Mouse (Mus musculus): Measurements from ENCODE around the gene Hoxc11. TPM values are rescaled to one million over a fixed set of nuclear protein-coding genes. Genes with fewer than 3 reads are reported as not detected.

Hoxc11 gene
- total and polyA plus RNA-seq, 2 experiments from 2014 or later: not detected

- TF ChIP-seq CTCF (IDR thresholded peaks at IDR 0.05; ENCODE audit: low read depth) (no peak), EP300 (IDR thresholded peaks at IDR 0.05; ENCODE audit: low read depth) (no peak)
- H3K9me3 ChIP-seq (replicated peaks; ENCODE audit: control insufficient read depth, low read length): no peaks in the 10 kb centered on the region
- H3K27ac ChIP-seq (ENCODE audit: low read depth): no peak overlapping the region
- peak; percentile 30 for DNase-seq (ENCODE audit: low spot score)
- peak overlapping the region; percentile 47 for H3K9ac ChIP-seq (replicated peaks; ENCODE audit: low read depth, low read length)
- WGBS: under 1% methylated on average over 25 of the region's 33 CpGs
- peak; percentile 87 for ATAC-seq (ENCODE audit: insufficient read depth, low read depth)
- H3K4me2 ChIP-seq (ENCODE audit: low read depth, low read length): peak overlapping the region; percentile 72
- H3K4me3 ChIP-seq (ENCODE audit: low read depth, low read length): peak overlapping the region; percentile 46
- H3K4me1 ChIP-seq (ENCODE audit: control insufficient read depth, insufficient read depth): peaks cover 25% of the 10 kb centered on the region
- peaks cover 98% of the 10 kb centered on the region for H3K27me3 ChIP-seq (ENCODE audit: control insufficient read depth, insufficient read depth, low read length)
- no peaks in the 10 kb centered on the region for H3K36me3 ChIP-seq (replicated peaks; ENCODE audit: control insufficient read depth, insufficient read depth, low read length)
Measured at GRCm38 (mm10) chr15:102999183-102999831, 45.1 kb downstream of the Hoxc11 start.

GRCm38 (mm10) chr15:102999955-103000354 lies 45.7 kb downstream of the Hoxc11 start:
- H3K9ac ChIP-seq (replicated peaks; ENCODE audit: low read depth, low read length): no peak overlapping the region
- no peaks in the 10 kb centered on the region for H3K9me3 ChIP-seq (replicated peaks; ENCODE audit: control insufficient read depth, low read length)
- ATAC-seq (ENCODE audit: insufficient read depth, low read depth) (no peak), DNase-seq (ENCODE audit: low spot score) (no peak)
- no peak overlapping the region for H3K27ac ChIP-seq (ENCODE audit: low read depth)
- peak overlapping the region; percentile 72; the same call in 1 of the 2 replicates for H3K4me2 ChIP-seq (ENCODE audit: low read depth, low read length)
- no peak for TF ChIP-seq CTCF (IDR thresholded peaks at IDR 0.05; ENCODE audit: low read depth)
- no peak for TF ChIP-seq EP300 (IDR thresholded peaks at IDR 0.05; ENCODE audit: low read depth)
- peaks cover 98% of the 10 kb centered on the region for H3K27me3 ChIP-seq (ENCODE audit: control insufficient read depth, insufficient read depth, low read length)
- WGBS: 44% methylated on average over 11 of the region's 11 CpGs
- peaks cover 25% of the 10 kb centered on the region for H3K4me1 ChIP-seq (ENCODE audit: control insufficient read depth, insufficient read depth)
- no peaks in the 10 kb centered on the region for H3K36me3 ChIP-seq (replicated peaks; ENCODE audit: control insufficient read depth, insufficient read depth, low read length)
- peak overlapping the region; percentile 46; the same call in 1 of the 2 replicates for H3K4me3 ChIP-seq (ENCODE audit: low read depth, low read length)

- H3K9me3 ChIP-seq (replicated peaks; ENCODE audit: control insufficient read depth, low read length): no peaks in the 10 kb centered on the region
- H3K4me1 ChIP-seq (ENCODE audit: control insufficient read depth, insufficient read depth): peaks cover 25% of the 10 kb centered on the region
- H3K4me3 ChIP-seq (ENCODE audit: low read depth, low read length): 0 out of 2 replicates have a peak overlapping the region, but pooled peaks have one; percentile 9
- H3K4me2 ChIP-seq (ENCODE audit: low read depth, low read length): peak overlapping the region; percentile 31
- WGBS: 26% methylated on average over 24 of the region's 24 CpGs
- no peak overlapping the region for H3K27ac ChIP-seq (ENCODE audit: low read depth)
- H3K36me3 ChIP-seq (replicated peaks; ENCODE audit: control insufficient read depth, insufficient read depth, low read length): no peaks in the 10 kb centered on the region
- DNase-seq (ENCODE audit: low spot score): no peak
- H3K27me3 ChIP-seq (ENCODE audit: control insufficient read depth, insufficient read depth, low read length): peaks cover 98% of the 10 kb centered on the region
- no peak for ATAC-seq (ENCODE audit: insufficient read depth, low read depth)
- TF ChIP-seq EP300 (IDR thresholded peaks at IDR 0.05; ENCODE audit: low read depth) (no peak), CTCF (IDR thresholded peaks at IDR 0.05; ENCODE audit: low read depth) (no peak)
- no peak overlapping the region for H3K9ac ChIP-seq (replicated peaks; ENCODE audit: low read depth, low read length)
Measured at GRCm38 (mm10) chr15:103000501-103000901, 46.3 kb downstream of the Hoxc11 start.

GRCm38 (mm10) chr15:103001370-103001769 lies 47.1 kb downstream of the Hoxc11 start:
- Histone ChIP-seq H3K9me3 (replicated peaks; ENCODE audit: control insufficient read depth, low read length) (no peaks in the 10 kb centered on the region), H3K4me2 (ENCODE audit: low read depth, low read length) (no peak overlapping the region), H3K9ac (replicated peaks; ENCODE audit: low read depth, low read length) (no peak overlapping the region), H3K27ac (ENCODE audit: low read depth) (no peak overlapping the region), H3K4me3 (ENCODE audit: low read depth, low read length) (no peak overlapping the region), H3K4me1 (ENCODE audit: control insufficient read depth, insufficient read depth) (peaks cover 25% of the 10 kb centered on the region), H3K27me3 (ENCODE audit: control insufficient read depth, insufficient read depth, low read length) (peaks cover 98% of the 10 kb centered on the region), H3K36me3 (replicated peaks; ENCODE audit: control insufficient read depth, insufficient read depth, low read length) (no peaks in the 10 kb centered on the region)
- no peak for TF ChIP-seq EP300 (IDR thresholded peaks at IDR 0.05; ENCODE audit: low read depth)
- no peak for TF ChIP-seq CTCF (IDR thresholded peaks at IDR 0.05; ENCODE audit: low read depth)
- ATAC-seq (ENCODE audit: insufficient read depth, low read depth): peak; percentile 56
- peak; percentile 56 for DNase-seq (ENCODE audit: low spot score)
- WGBS: 37% methylated on average over 2 of the region's 2 CpGs

GRCm38 (mm10) chr15:103002156-103002555 lies 47.9 kb downstream of the Hoxc11 start:
- no peak for TF ChIP-seq EP300 (IDR thresholded peaks at IDR 0.05; ENCODE audit: low read depth)
- no peak for TF ChIP-seq CTCF (IDR thresholded peaks at IDR 0.05; ENCODE audit: low read depth)
- Histone ChIP-seq H3K4me3 (ENCODE audit: low read depth, low read length) (no peak overlapping the region), H3K36me3 (replicated peaks; ENCODE audit: control insufficient read depth, insufficient read depth, low read length) (no peaks in the 10 kb centered on the region), H3K27me3 (ENCODE audit: control insufficient read depth, insufficient read depth, low read length) (peaks cover 98% of the 10 kb centered on the region), H3K9me3 (replicated peaks; ENCODE audit: control insufficient read depth, low read length) (no peaks in the 10 kb centered on the region), H3K9ac (replicated peaks; ENCODE audit: low read depth, low read length) (no peak overlapping the region), H3K4me1 (ENCODE audit: control insufficient read depth, insufficient read depth) (peaks cover 25% of the 10 kb centered on the region), H3K4me2 (ENCODE audit: low read depth, low read length) (no peak overlapping the region), H3K27ac (ENCODE audit: low read depth) (no peak overlapping the region)
- DNase-seq (ENCODE audit: low spot score): no peak
- 55% methylated on average over 4 of the region's 4 CpGs for WGBS
- ATAC-seq (ENCODE audit: insufficient read depth, low read depth): no peak

All from heart, postnatal 0 days (tissue).